In genomic region chr3:157872897-157873296, GRCm38 (mm10) we compare ENCODE assay signal across 17 mouse cellular contexts. TPM values are rescaled to one million over a fixed set of nuclear protein-coding genes. Genes with fewer than 3 reads are reported as not detected.
"Had no signal": no experiment of that assay in that cellular context is flagged by ENCODE, and none has a peak within 500 bp of the region (broad histone marks: within the 10 kb centered on the region; RNA-seq: fewer than 3 reads in every experiment).

No protein-coding gene starts in this region.

- H3K36me3 ChIP-seq: liver, embryonic 13.5 days; liver, embryonic 15.5 days; midbrain, embryonic 13.5 days; midbrain, embryonic 15.5 days; neural tube, embryonic 12.5 days; stomach, embryonic 15.5 days had no signal

- H3K4me1 ChIP-seq: liver, embryonic 13.5 days; liver, embryonic 15.5 days; midbrain, embryonic 13.5 days; midbrain, embryonic 15.5 days; neural tube, embryonic 12.5 days; stomach, embryonic 15.5 days had no signal

- H3K27ac ChIP-seq: liver, embryonic 13.5 days; liver, embryonic 15.5 days; macrophage; midbrain, embryonic 13.5 days; midbrain, embryonic 15.5 days; neural tube, embryonic 12.5 days; stomach, embryonic 15.5 days; stomach, postnatal 0 days had no signal

- ATAC-seq: liver, postnatal 0 days; midbrain, embryonic 13.5 days; midbrain, embryonic 15.5 days had no signal

- H3K27me3 ChIP-seq: liver, embryonic 13.5 days; liver, embryonic 15.5 days; midbrain, embryonic 13.5 days; midbrain, embryonic 15.5 days; neural tube, embryonic 12.5 days; stomach, embryonic 15.5 days had no signal

- DNase-seq: liver, embryonic 13.5 days; liver, postnatal 0 days; lung, postnatal 36 days; right cerebral cortex, postnatal 14 days; thymus, adult 2 months; thymus, postnatal 25 days; thymus, postnatal 4 days had no signal

- H3K9ac ChIP-seq: liver, embryonic 13.5 days; liver, embryonic 15.5 days; liver, postnatal 0 days; midbrain, embryonic 13.5 days; midbrain, embryonic 15.5 days; neural tube, embryonic 12.5 days; stomach, embryonic 15.5 days had no signal

- H3K4me3 ChIP-seq: liver, embryonic 13.5 days; liver, embryonic 15.5 days; megakaryocyte, embryonic 14.5 days; midbrain, embryonic 13.5 days; midbrain, embryonic 15.5 days; neural tube, embryonic 12.5 days; stomach, embryonic 15.5 days had no signal

- H3K9me3 ChIP-seq: liver, embryonic 13.5 days; liver, embryonic 15.5 days; megakaryocyte, embryonic 14.5 days; midbrain, embryonic 13.5 days; midbrain, embryonic 15.5 days; neural tube, embryonic 12.5 days; stomach, embryonic 15.5 days had no signal

- H3K4me2 ChIP-seq: liver, embryonic 11.5 days; liver, embryonic 13.5 days; liver, embryonic 15.5 days; midbrain, embryonic 11.5 days; midbrain, embryonic 13.5 days; midbrain, embryonic 15.5 days; neural tube, embryonic 12.5 days; stomach, embryonic 15.5 days had no signal

RNA-seq across cellular contexts. Expression of gene Cth, which starts 52.0 kb away (rescaled TPM):
- polyA plus RNA-seq: macrophage had no signal
